Mouse (Mus musculus) gastrocnemius, adult 8-10 months (tissue): ENCODE results near the gene Smc1a. TPM values are rescaled to one million over a fixed set of nuclear protein-coding genes. Genes with fewer than 3 reads are reported as not detected.

ENCODE experiments used
- DNase-seq, 2 experiments: peaks; one replicate each; pipeline ENCODE4 v3.0.0; 2022; ENCODE audit warnings: low spot score in 2 of 2
- total RNA-seq, 4 experiments: library from RNA; stranded (reverse); gene quantifications; 2 replicates each; pipeline ENCODE4 v1.2.4; 2022

The Smc1a gene
- 10 to 100 TPM in 3 of 4 experiments, 1 to 10 TPM in 1; 9.5 to 15.1 (median 12.4) TPM for total RNA-seq

GRCm38 (mm10) chrX:152016151-152017145, at the start of gene Smc1a, which contains the start of gene Ribc1:
Gene Smc1a, plus strand, starts transcription at chrX:152016428.
Gene Ribc1, minus strand, starts transcription at chrX:152016295.
- peak; percentile 86 to 90 for DNase-seq

GRCm38 (mm10) chrX:151999006-151999710, 17.1 kb upstream of the Smc1a start:
- no peak for DNase-seq

- DNase-seq, result no peak
Measured at GRCm38 (mm10) chrX:152001182-152001684, 15.0 kb upstream of the Smc1a start.

- DNase-seq, result peak; percentile 68 to 76
Measured at GRCm38 (mm10) chrX:152001737-152002710, 14.2 kb upstream of the Smc1a start, which contains the start of gene Hsd17b10. Gene Hsd17b10, plus strand, starts transcription at chrX:152001845.

DNA sequence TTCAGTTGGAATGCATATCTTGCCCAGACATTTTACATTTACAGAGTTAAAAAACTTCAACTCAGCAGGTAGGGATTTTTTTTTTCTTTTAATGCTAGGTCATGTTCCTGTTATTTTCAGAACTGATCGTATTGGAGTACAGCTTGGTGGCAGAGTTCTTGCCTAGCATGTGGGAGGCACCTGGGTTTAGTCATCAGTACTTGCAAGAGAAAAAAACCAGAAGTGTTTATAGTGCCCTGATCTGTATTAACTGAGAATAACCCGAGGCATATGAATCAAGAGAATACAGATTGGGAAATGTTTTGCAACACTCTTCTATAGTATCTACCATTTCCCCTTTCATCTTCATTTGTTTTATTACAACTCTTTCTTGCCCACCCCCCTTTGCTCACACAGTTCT, 13.4 kb upstream of the Smc1a start:
- DNase-seq, result no peak

- no peak for DNase-seq
Measured at GRCm38 (mm10) chrX:152007863-152008262, 8.4 kb upstream of the Smc1a start.

- no peak for DNase-seq
Measured at GRCm38 (mm10) chrX:152015752-152016150, 477 bp upstream of the Smc1a start.

DNA sequence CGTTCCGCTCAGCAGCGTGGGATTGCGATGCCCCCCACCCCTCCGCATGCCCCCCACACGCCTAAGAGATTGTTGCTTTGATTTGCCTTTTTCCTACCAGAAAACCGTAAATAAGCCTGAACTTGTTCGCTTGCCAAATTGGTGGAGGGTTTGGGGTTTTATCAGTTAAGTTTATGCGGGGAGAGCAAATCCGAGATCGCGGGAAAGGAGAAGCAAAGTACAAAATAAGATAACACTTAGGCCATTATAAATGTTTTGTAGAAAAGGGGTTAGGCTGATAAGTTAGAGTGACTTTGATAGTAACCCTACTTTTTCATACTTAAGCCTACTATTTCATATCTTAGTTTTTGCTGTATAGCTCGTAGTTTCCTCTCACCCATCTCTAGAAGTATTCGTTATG, 958 bp downstream of the Smc1a start:
- DNase-seq, result no peak

GRCm38 (mm10) chrX:152019294-152019693, 3.1 kb downstream of the Smc1a start:
- no peak for DNase-seq

DNA sequence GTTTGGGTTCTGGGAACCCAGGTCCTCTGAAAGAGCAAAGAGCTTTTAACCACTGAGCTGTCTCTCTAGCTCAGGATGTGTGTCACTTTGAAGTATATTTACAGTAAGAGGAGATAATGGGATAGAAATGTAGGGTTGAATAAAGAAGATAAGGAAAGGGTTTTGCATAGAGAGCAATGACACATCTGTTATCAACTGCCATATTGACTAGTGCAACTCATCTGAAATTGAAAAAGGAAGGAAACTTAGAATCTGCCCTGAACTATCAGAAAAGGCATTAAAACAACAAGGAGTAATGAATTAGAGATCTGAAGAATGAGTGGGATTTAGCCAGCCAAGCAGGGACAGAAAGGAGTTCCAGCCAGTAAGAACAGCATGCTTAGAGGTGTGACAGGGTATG, 23.6 kb downstream of the Smc1a start:
- no peak for DNase-seq

- DNase-seq, result no peak
Measured at GRCm38 (mm10) chrX:152047230-152047629, 31.0 kb downstream of the Smc1a start.

- no peak for DNase-seq
Measured at GRCm38 (mm10) chrX:152052546-152052945, 36.3 kb downstream of the Smc1a start.

GRCm38 (mm10) chrX:152054094-152054493, 37.9 kb downstream of the Smc1a start:
- DNase-seq, result no peak

- no peak for DNase-seq
Measured at GRCm38 (mm10) chrX:152065674-152066073, 49.4 kb downstream of the Smc1a start.

GRCm38 (mm10) chrX:152067789-152068188, 51.6 kb downstream of the Smc1a start:
- no peak for DNase-seq

DNA sequence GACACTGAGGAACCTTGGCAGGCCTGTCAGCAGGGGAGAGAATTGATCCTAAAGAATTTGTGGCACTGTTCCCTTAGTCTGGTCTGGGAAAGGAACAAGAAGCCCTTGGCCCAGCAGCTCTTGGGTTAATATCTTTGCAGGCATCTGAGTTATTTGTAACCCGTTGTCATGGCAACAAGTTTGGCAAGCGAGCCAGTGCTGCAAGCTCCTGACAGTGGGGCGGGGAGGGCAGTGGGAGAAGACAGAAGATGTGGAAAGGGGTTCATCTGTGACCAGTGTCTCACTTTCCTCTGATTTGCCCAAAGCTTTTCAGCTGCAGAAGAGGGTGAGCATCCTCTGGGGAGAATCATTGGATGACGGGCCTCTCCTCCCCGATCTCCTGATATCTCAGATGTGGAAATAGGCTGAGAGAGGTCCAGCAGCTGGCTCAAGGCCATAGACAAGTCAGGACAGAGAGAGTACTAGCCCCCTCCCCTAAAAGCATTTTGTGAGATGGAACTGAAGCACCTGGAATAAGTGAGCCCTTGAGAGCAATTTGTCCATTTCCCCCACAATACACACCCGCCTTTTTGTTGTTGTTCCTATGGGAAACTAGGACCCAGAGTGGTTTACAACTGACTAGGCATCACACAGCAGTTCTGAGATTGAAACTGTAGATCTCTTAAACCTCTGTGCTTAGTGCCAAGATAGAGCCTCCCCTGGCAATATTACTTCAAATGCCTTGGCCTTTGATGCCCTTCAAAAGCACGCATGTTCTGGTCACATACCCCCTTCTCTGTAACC, 73.8 kb downstream of the Smc1a start:
- peak; percentile 2 to 6 for DNase-seq

GRCm38 (mm10) chrX:152097572-152097971, 81.3 kb downstream of the Smc1a start:
- DNase-seq, result no peak
